Mouse (Mus musculus): ENCODE data around the gene Scp2. TPM values are rescaled to one million over a fixed set of nuclear protein-coding genes. Genes with fewer than 3 reads are reported as not detected.

Gene Scp2
- total RNA-seq (2014; fragmentation: Nextera tagmentation), result 95.8 and 106 TPM in 2 replicates
- 250 and 260 TPM in 2 replicates for total RNA-seq (2017)
- 34.8 and 56.2 TPM in 2 replicates for polyA plus RNA-seq (2012)

DNA sequence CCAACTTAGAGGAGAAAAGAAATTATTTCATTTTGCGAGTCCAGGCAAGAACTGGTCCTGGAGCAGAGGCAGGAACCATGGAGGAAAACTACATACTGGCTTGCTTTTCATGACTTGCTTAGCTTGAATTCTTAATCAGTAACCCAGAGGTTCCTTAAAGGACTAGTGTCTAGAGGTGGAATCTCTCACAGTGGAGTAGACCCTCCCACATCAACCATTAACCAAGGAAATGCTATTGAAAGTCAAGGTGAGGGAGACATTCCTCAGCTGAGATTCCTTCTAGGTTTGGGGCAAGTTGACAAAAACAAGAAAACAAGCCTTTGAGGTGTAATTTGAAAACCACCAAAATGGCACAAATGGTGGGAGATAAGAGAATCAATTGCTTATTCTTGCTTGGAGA lies at the start of gene Scp2:
TSS of gene Scp2 (minus strand) at position 119 of the 400 bp plus-strand sequence.
- DNase-seq (ENCODE audit: low spot score) (no peak), ATAC-seq (ENCODE audit: extremely low read depth, insufficient number of reproducible peaks, low FRiP score, poor library complexity, severe bottlenecking) (no peak)
- H3K4me1 ChIP-seq (ENCODE audit: insufficient read depth, low read depth, low read length), result no peaks in the 10 kb centered on the region
- H3K27me3 ChIP-seq (ENCODE audit: insufficient read depth, low read length), result peaks cover 10% of the 10 kb centered on the region; the same call in 1 of the 2 replicates
- no peak within 1 kb of the TSS for H3K4me3 ChIP-seq (ENCODE audit: low read depth, low read length)
- TF ChIP-seq POLR2AphosphoS5 (IDR thresholded peaks at IDR 0.05; ENCODE audit: insufficient replicate concordance, low read depth, low read length) (no peak), GATA1 (IDR thresholded peaks at IDR 0.05; ENCODE audit: borderline replicate concordance, low read length) (no peak), GATA2 (IDR thresholded peaks at IDR 0.05; ENCODE audit: borderline replicate concordance, low read depth, low read length) (no peak), TAL1 (conservative IDR thresholded peaks at IDR 0.05; ENCODE audit: low read depth, low read length) (no peak), CTCF (IDR thresholded peaks at IDR 0.05; ENCODE audit: low read depth, low read length) (no peak)
- no peaks in the 10 kb centered on the region for H3K36me3 ChIP-seq (replicated peaks)
- peaks cover 5% of the 10 kb centered on the region for H3K9me3 ChIP-seq (replicated peaks)

DNA sequence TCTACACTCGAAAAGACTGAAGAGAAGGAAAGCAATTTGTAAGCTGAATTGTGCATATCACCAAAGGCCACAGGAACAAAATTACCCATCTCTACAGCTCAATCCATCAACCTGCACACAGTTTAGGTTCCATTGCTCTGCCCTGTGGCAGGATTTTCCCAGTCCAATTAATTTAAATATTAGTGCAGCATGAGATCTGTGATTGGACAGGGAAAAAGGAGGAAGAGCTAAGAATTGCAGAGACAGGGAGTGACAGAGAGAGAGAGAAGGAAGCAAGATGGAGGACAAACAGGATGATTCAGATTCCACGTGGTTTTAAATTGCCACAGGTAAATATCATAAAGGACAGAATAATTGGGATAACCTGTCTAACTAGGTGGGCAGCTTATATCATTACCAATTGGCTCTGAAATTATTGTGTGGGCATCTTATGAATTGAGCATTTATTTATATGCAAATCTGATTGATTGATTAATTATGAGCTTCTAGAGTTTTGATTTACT lies 48.1 kb upstream of the Scp2 start:
- TF ChIP-seq POLR2AphosphoS5 (IDR thresholded peaks at IDR 0.05; ENCODE audit: insufficient replicate concordance, low read depth, low read length), result no peak
- TF ChIP-seq TAL1 (conservative IDR thresholded peaks at IDR 0.05; ENCODE audit: low read depth, low read length), result no peak
- TF ChIP-seq GATA1 (IDR thresholded peaks at IDR 0.05; ENCODE audit: borderline replicate concordance, low read length), result no peak
- TF ChIP-seq GATA2 (IDR thresholded peaks at IDR 0.05; ENCODE audit: borderline replicate concordance, low read depth, low read length), result no peak
- TF ChIP-seq CTCF (IDR thresholded peaks at IDR 0.05; ENCODE audit: low read depth, low read length), result no peak
- Histone ChIP-seq H3K4me1 (ENCODE audit: insufficient read depth, low read depth, low read length) (no peaks in the 10 kb centered on the region), H3K4me3 (ENCODE audit: low read depth, low read length) (no peak overlapping the region), H3K9me3 (replicated peaks) (no peaks in the 10 kb centered on the region), H3K27me3 (ENCODE audit: insufficient read depth, low read length) (peaks cover 19% of the 10 kb centered on the region), H3K36me3 (replicated peaks) (no peaks in the 10 kb centered on the region)
- DNase-seq (ENCODE audit: low spot score) (no peak), ATAC-seq (ENCODE audit: extremely low read depth, insufficient number of reproducible peaks, low FRiP score, poor library complexity, severe bottlenecking) (no peak)

GRCm38 (mm10) chr4:108182278-108182677 lies 37.5 kb upstream of the Scp2 start:
- DNase-seq (ENCODE audit: low spot score), result no peak
- H3K4me1 ChIP-seq (ENCODE audit: insufficient read depth, low read depth, low read length), result no peaks in the 10 kb centered on the region
- H3K4me3 ChIP-seq (ENCODE audit: low read depth, low read length), result no peak overlapping the region
- TF ChIP-seq CTCF (IDR thresholded peaks at IDR 0.05; ENCODE audit: low read depth, low read length) (no peak), GATA2 (IDR thresholded peaks at IDR 0.05; ENCODE audit: borderline replicate concordance, low read depth, low read length) (no peak), POLR2AphosphoS5 (IDR thresholded peaks at IDR 0.05; ENCODE audit: insufficient replicate concordance, low read depth, low read length) (no peak), GATA1 (IDR thresholded peaks at IDR 0.05; ENCODE audit: borderline replicate concordance, low read length) (no peak), TAL1 (conservative IDR thresholded peaks at IDR 0.05; ENCODE audit: low read depth, low read length) (no peak)
- H3K27me3 ChIP-seq (ENCODE audit: insufficient read depth, low read length), result peaks cover 36% of the 10 kb centered on the region
- ATAC-seq (ENCODE audit: extremely low read depth, insufficient number of reproducible peaks, low FRiP score, poor library complexity, severe bottlenecking), result no peak
- no peaks in the 10 kb centered on the region for H3K9me3 ChIP-seq (replicated peaks)
- no peaks in the 10 kb centered on the region for H3K36me3 ChIP-seq (replicated peaks)

GRCm38 (mm10) chr4:108168056-108168455 lies 23.3 kb upstream of the Scp2 start:
- no peaks in the 10 kb centered on the region for H3K9me3 ChIP-seq (replicated peaks)
- no peak overlapping the region for H3K4me3 ChIP-seq (ENCODE audit: low read depth, low read length)
- H3K4me1 ChIP-seq (ENCODE audit: insufficient read depth, low read depth, low read length), result no peaks in the 10 kb centered on the region
- H3K36me3 ChIP-seq (replicated peaks), result no peaks in the 10 kb centered on the region
- H3K27me3 ChIP-seq (ENCODE audit: insufficient read depth, low read length), result peaks cover 26% of the 10 kb centered on the region
- TF ChIP-seq GATA1 (IDR thresholded peaks at IDR 0.05; ENCODE audit: borderline replicate concordance, low read length) (no peak), CTCF (IDR thresholded peaks at IDR 0.05; ENCODE audit: low read depth, low read length) (no peak), POLR2AphosphoS5 (IDR thresholded peaks at IDR 0.05; ENCODE audit: insufficient replicate concordance, low read depth, low read length) (no peak), GATA2 (IDR thresholded peaks at IDR 0.05; ENCODE audit: borderline replicate concordance, low read depth, low read length) (no peak), TAL1 (conservative IDR thresholded peaks at IDR 0.05; ENCODE audit: low read depth, low read length) (no peak)
- DNase-seq (ENCODE audit: low spot score), result no peak
- no peak for ATAC-seq (ENCODE audit: extremely low read depth, insufficient number of reproducible peaks, low FRiP score, poor library complexity, severe bottlenecking)

GRCm38 (mm10) chr4:108166874-108167273 lies 22.1 kb upstream of the Scp2 start:
- Histone ChIP-seq H3K27me3 (ENCODE audit: insufficient read depth, low read length) (peaks cover 17% of the 10 kb centered on the region), H3K4me1 (ENCODE audit: insufficient read depth, low read depth, low read length) (no peaks in the 10 kb centered on the region), H3K36me3 (replicated peaks) (no peaks in the 10 kb centered on the region), H3K9me3 (replicated peaks) (no peaks in the 10 kb centered on the region), H3K4me3 (ENCODE audit: low read depth, low read length) (no peak overlapping the region)
- ATAC-seq (ENCODE audit: extremely low read depth, insufficient number of reproducible peaks, low FRiP score, poor library complexity, severe bottlenecking), result no peak
- no peak for DNase-seq (ENCODE audit: low spot score)
- no peak for TF ChIP-seq TAL1 (conservative IDR thresholded peaks at IDR 0.05; ENCODE audit: low read depth, low read length)
- no peak for TF ChIP-seq CTCF (IDR thresholded peaks at IDR 0.05; ENCODE audit: low read depth, low read length)
- TF ChIP-seq POLR2AphosphoS5 (IDR thresholded peaks at IDR 0.05; ENCODE audit: insufficient replicate concordance, low read depth, low read length), result no peak
- TF ChIP-seq GATA1 (IDR thresholded peaks at IDR 0.05; ENCODE audit: borderline replicate concordance, low read length), result no peak
- no peak for TF ChIP-seq GATA2 (IDR thresholded peaks at IDR 0.05; ENCODE audit: borderline replicate concordance, low read depth, low read length)

DNA sequence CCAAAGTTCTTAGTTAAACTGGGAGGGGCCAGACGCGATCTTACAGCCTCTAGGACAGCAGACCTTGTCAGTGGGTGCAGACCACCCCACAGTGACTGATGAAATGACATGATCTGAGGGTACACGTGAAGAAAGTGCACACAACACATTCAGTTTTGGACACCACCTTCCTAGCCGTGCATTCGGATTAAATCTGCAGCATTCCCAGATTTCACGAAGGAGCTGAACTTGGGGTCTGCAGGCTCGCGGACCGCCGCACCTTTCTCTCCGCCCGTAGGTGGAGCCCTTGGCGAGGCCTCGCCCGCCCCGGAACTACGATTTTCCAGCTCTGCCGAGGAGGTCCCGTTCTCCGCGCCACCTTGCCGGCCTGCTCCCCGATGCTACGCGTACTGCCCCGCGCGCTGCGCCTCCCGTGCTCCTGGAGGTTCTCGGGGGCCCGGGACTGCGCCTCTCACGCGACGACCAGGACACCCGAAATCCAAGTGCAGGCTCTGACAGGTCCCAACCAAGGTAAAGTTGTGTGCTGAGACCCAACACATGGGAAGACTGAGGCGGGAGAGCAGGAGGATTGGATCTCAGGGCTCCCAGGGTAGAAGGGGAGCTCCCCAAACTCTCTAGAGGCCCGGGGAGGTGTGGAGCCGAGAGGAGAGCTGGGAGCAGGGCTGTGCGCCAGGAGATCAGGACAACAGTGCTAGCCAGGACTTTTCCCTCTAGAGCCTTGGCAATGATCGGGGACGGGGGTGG lies 20.5 kb upstream of the Scp2 start, which contains the start of gene Echdc2:
TSS of gene Echdc2 (plus strand) at position 286 of the 744 bp plus-strand sequence.
- Histone ChIP-seq H3K27me3 (ENCODE audit: insufficient read depth, low read length) (peaks cover 14% of the 10 kb centered on the region; the same call in 1 of the 2 replicates), H3K4me1 (ENCODE audit: insufficient read depth, low read depth, low read length) (no peaks in the 10 kb centered on the region), H3K9me3 (replicated peaks) (no peaks in the 10 kb centered on the region), H3K36me3 (replicated peaks) (no peaks in the 10 kb centered on the region), H3K4me3 (ENCODE audit: low read depth, low read length) (no peak within 1 kb of the TSS)
- DNase-seq (ENCODE audit: low spot score), result no peak
- TF ChIP-seq TAL1 (conservative IDR thresholded peaks at IDR 0.05; ENCODE audit: low read depth, low read length) (no peak), GATA1 (IDR thresholded peaks at IDR 0.05; ENCODE audit: borderline replicate concordance, low read length) (no peak), POLR2AphosphoS5 (IDR thresholded peaks at IDR 0.05; ENCODE audit: insufficient replicate concordance, low read depth, low read length) (no peak), CTCF (IDR thresholded peaks at IDR 0.05; ENCODE audit: low read depth, low read length) (no peak), GATA2 (IDR thresholded peaks at IDR 0.05; ENCODE audit: borderline replicate concordance, low read depth, low read length) (no peak)
- ATAC-seq (ENCODE audit: extremely low read depth, insufficient number of reproducible peaks, low FRiP score, poor library complexity, severe bottlenecking), result no peak

Measured in G1E (cell line).